Mouse (Mus musculus) MEL (cell line): Measurements from ENCODE around the gene 5730409E04Rik. TPM values are rescaled to one million over a fixed set of nuclear protein-coding genes. Genes with fewer than 3 reads are reported as not detected.
A peak's percentile ranks its signal among the peaks of the same experiment; 100 is the strongest.

Experiments used
- DNase-seq: peaks from one replicate; pipeline ENCODE4 v3.0.0; 2011; ENCODE audit warnings: low read depth, low spot score
- H3K27ac ChIP-seq: 2 replicates; pipeline ENCODE4 v1.5.1; 2012; ENCODE audit warnings: low read depth, mild to moderate bottlenecking, control low read depth, low read length, moderate library complexity; ENCODE audit not compliant: control insufficient read depth
- H3K27me3 ChIP-seq, 2 experiments: fragments of 150-350 bp in 1 of 2; sonication (generic) in 1 of 2; 2 replicates each; pipeline ENCODE4 v1.6.1; 2012; ENCODE audit warnings: low read length in 2 of 2, mild to moderate bottlenecking in 2 of 2, improper control_type of control experiment in 1 of 2, moderate library complexity in 1 of 2; ENCODE audit not compliant: insufficient read depth in 2 of 2, control insufficient read depth in 1 of 2
- H3K36me3 ChIP-seq, 2 experiments: 2 replicates each; pipeline ENCODE4 v1.6.1; 2012 to 2014; ENCODE audit warnings: low read length in 2 of 2, improper control_type of control experiment in 1 of 2, inconsistent platforms in 1 of 2, mild to moderate bottlenecking in 1 of 2; ENCODE audit not compliant: insufficient read depth in 2 of 2, control insufficient read depth in 1 of 2
- H3K4me1 ChIP-seq, 2 experiments: fragments of 150-350 bp in 1 of 2; sonication (generic) in 1 of 2; 2 replicates each; pipeline ENCODE4 v1.6.1; 2012; ENCODE audit warnings: low read length in 2 of 2, improper control_type of control experiment in 1 of 2, mild to moderate bottlenecking in 1 of 2; ENCODE audit not compliant: insufficient read depth in 2 of 2, control insufficient read depth in 1 of 2
- H3K4me3 ChIP-seq, 2 experiments: fragments of 150-350 bp in 1 of 2; sonication (generic) in 1 of 2; 2 replicates each; pipeline ENCODE4 v1.5.1; 2012; ENCODE audit warnings: low read depth in 2 of 2, low read length in 2 of 2, mild to moderate bottlenecking in 2 of 2, moderate library complexity in 2 of 2, control low read depth in 1 of 2, improper control_type of control experiment in 1 of 2; ENCODE audit not compliant: control insufficient read depth in 1 of 2, insufficient read depth in 1 of 2
- H3K79me2 ChIP-seq: 2 replicates; pipeline ENCODE4 v1.6.1; 2012; ENCODE audit warnings: mild to moderate bottlenecking, low read length, moderate library complexity; ENCODE audit not compliant: control insufficient read depth, poor library complexity, insufficient read depth
- H3K9ac ChIP-seq: 2 replicates; pipeline ENCODE4 v1.6.1; 2012; ENCODE audit warnings: low read depth, mild to moderate bottlenecking, control low read depth, low read length, moderate library complexity; ENCODE audit not compliant: control insufficient read depth, poor library complexity, severe bottlenecking
- H3K9me3 ChIP-seq: fragments of 150-350 bp; sonication (generic); replicated peaks from 2 replicates; pipeline ENCODE4 v1.6.1; 2012; ENCODE audit warnings: mild to moderate bottlenecking, low read length, improper control_type of control experiment, moderate library complexity; ENCODE audit not compliant: insufficient read depth
- ELF1 ChIP-seq: IDR thresholded peaks from 2 replicates; pipeline ENCODE4 v1.6.1; 2014; ENCODE audit warnings: low read depth, mild to moderate bottlenecking, inconsistent platforms, low read length, improper control_type of control experiment, moderate library complexity
- ETS1 ChIP-seq: IDR thresholded peaks from 2 replicates; pipeline ENCODE4 v1.6.1; 2012; ENCODE audit warnings: low read depth, mild to moderate bottlenecking, inconsistent platforms, low read length, improper control_type of control experiment, moderate library complexity
- GATA1 ChIP-seq: IDR thresholded peaks from 2 replicates; pipeline ENCODE4 v1.6.1; 2011; ENCODE audit warnings: low read depth, low read length, improper control_type of control experiment
- KAT2A ChIP-seq: conservative IDR thresholded peaks from 2 replicates; pipeline ENCODE4 v1.6.1; 2012; ENCODE audit warnings: low read depth, low read length, improper control_type of control experiment, inconsistent platforms
- MAFK ChIP-seq: IDR thresholded peaks from 2 replicates; pipeline ENCODE4 v1.6.1; 2011; ENCODE audit warnings: low read depth, mild to moderate bottlenecking, low read length, improper control_type of control experiment, borderline replicate concordance
- MAZ ChIP-seq: IDR thresholded peaks from 2 replicates; pipeline ENCODE4 v1.6.1; 2012; ENCODE audit warnings: low read depth, mild to moderate bottlenecking, inconsistent platforms, low read length, improper control_type of control experiment
- MYB ChIP-seq: IDR thresholded peaks from 2 replicates; pipeline ENCODE4 v1.6.1; 2011; ENCODE audit warnings: mild to moderate bottlenecking, low read depth, low read length, improper control_type of control experiment
- MYC ChIP-seq: IDR thresholded peaks from 2 replicates; pipeline ENCODE4 v1.6.1; 2011; ENCODE audit warnings: low read depth, mild to moderate bottlenecking, low read length, improper control_type of control experiment, moderate library complexity
- POLR2AphosphoS2 ChIP-seq: IDR thresholded peaks from 2 replicates; pipeline ENCODE4 v1.6.1; 2011; ENCODE audit warnings: low read length, improper control_type of control experiment
- POLR2AphosphoS5 ChIP-seq: IDR thresholded peaks from 2 replicates; pipeline ENCODE4 v1.6.1; 2012; ENCODE audit warnings: low read depth, borderline replicate concordance, mild to moderate bottlenecking, inconsistent platforms, low read length, moderate library complexity, mixed read lengths
- TAL1 ChIP-seq: IDR thresholded peaks from 2 replicates; pipeline ENCODE4 v1.6.1; 2012; ENCODE audit warnings: mild to moderate bottlenecking, inconsistent platforms, low read length, moderate library complexity, mixed read lengths
- TBP ChIP-seq: IDR thresholded peaks from 2 replicates; pipeline ENCODE4 v1.8.0; 2011; ENCODE audit warnings: low read depth, low read length, improper control_type of control experiment
- USF1 ChIP-seq: IDR thresholded peaks from 2 replicates; pipeline ENCODE4 v1.6.1; 2014; ENCODE audit warnings: low read depth, mild to moderate bottlenecking, inconsistent platforms, low read length, improper control_type of control experiment, moderate library complexity
- USF2 ChIP-seq, 2 experiments: IDR thresholded peaks; 2 replicates each; pipeline ENCODE4 v1.6.1; 2011 to 2012; ENCODE audit warnings: improper control_type of control experiment in 2 of 2, low read length in 2 of 2, borderline replicate concordance in 1 of 2, inconsistent platforms in 1 of 2, low read depth in 1 of 2, mild to moderate bottlenecking in 1 of 2; ENCODE audit not compliant: insufficient read depth in 1 of 2
- ZMIZ1 ChIP-seq: IDR thresholded peaks from 2 replicates; pipeline ENCODE4 v1.6.1; 2012; ENCODE audit warnings: low read depth, mild to moderate bottlenecking, inconsistent platforms, low read length, improper control_type of control experiment, moderate library complexity
- ZNF384 ChIP-seq: IDR thresholded peaks from 2 replicates; pipeline ENCODE4 v1.6.1; 2012; ENCODE audit warnings: low read depth, mild to moderate bottlenecking, inconsistent platforms, low read length, improper control_type of control experiment
- polyA plus RNA-seq, 2 experiments: library from polyadenylated mRNA; stranded (reverse) in 1 of 2; unstranded in 1 of 2; fragments of >175 nt in 1 of 2; fragments of >200 nt in 1 of 2; gene quantifications; 2 replicates each; pipeline versions ENCODE4 v1.2.1 to v1.2.4; 2012; ENCODE audit warnings: low replicate concordance in 2 of 2, low read depth in 1 of 2; ENCODE audit not compliant: insufficient read length in 2 of 2, insufficient read depth in 1 of 2, missing spikeins in 1 of 2
- total RNA-seq: library from RNA; depleted of rRNA; stranded (reverse); fragments of 300-350 nt; gene quantifications from 2 replicates; pipeline ENCODE4 v1.2.3, GENCODE M21; 2012

Gene 5730409E04Rik
- total and polyA plus RNA-seq, 3 experiments: not detected

- Histone ChIP-seq H3K9ac (no peak overlapping the region), H3K27ac (no peak overlapping the region)
- TF ChIP-seq TAL1: no peak
- no peak for TF ChIP-seq MAFK
- TF ChIP-seq USF1: no peak
- no peak for TF ChIP-seq ZNF384
- no peak for TF ChIP-seq ZMIZ1
- TF ChIP-seq GATA1: no peak
- no peak for TF ChIP-seq ETS1
- no peak for TF ChIP-seq MYB
- TF ChIP-seq KAT2A: no peak
- no peak for TF ChIP-seq POLR2AphosphoS5
- no peak for TF ChIP-seq MYC
- TF ChIP-seq, all 39 proteins: peak for 0
- H3K4me1 ChIP-seq: no peaks in the 10 kb centered on the region
- peaks cover 0 to 29% of the 10 kb centered on the region in 2 experiments; a peak in 2 of 4 replicates for H3K36me3 ChIP-seq
- peak; percentile 12 for DNase-seq
- no peaks in the 10 kb centered on the region for H3K9me3 ChIP-seq
- H3K79me2 ChIP-seq: no peaks in the 10 kb centered on the region
- no peaks in the 10 kb centered on the region for H3K27me3 ChIP-seq
- H3K4me3 ChIP-seq: no peak overlapping the region
Observed at GRCm38 (mm10) chr4:126577920-126578319, 31.7 kb upstream of the 5730409E04Rik start.

DNA sequence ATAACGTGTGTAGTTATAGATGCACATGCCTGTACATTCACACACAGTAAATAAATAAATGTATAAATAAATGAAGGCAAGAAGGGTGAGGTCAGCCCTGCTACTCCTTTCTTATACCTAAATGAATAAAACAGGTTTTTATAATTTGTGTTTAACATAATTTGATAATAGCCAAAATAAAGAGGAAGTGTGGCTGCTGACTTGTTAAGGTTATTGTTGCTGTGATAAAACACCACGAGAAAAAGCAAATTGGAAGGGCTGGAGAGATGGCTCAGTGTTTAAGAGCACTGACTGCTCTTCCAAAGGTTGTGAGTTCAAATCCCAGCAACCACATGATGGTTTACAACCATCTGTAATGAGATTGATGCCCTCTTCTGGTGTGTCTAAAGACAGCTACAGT lies 30.5 kb upstream of the 5730409E04Rik start:
- Histone ChIP-seq H3K4me1 (no peaks in the 10 kb centered on the region), H3K27me3 (no peaks in the 10 kb centered on the region), H3K4me3 (no peak overlapping the region), H3K9me3 (no peaks in the 10 kb centered on the region), H3K27ac (no peak overlapping the region), H3K9ac (no peak overlapping the region), H3K79me2 (no peaks in the 10 kb centered on the region), H3K36me3 (peaks cover 0 to 25% of the 10 kb centered on the region in 2 experiments; a peak in 2 of 4 replicates)
- DNase-seq: peak; percentile 59
- TF ChIP-seq USF2 (IDR thresholded peaks at IDR 0.05; ENCODE audit: borderline replicate concordance in 1 of 2, insufficient read depth in 1 of 2, low read depth in 1 of 2, low read length in 2 of 2) (no peak), TBP (peak; percentile 98), MAZ (no peak), ELF1 (peak; percentile 19; the same call in 1 of the 2 replicates), POLR2AphosphoS2 (peak; percentile 74), MAFK (0 out of 2 replicates have a peak, but pooled peaks have one; percentile 36)
